Mouse (Mus musculus) lung, embryonic 16.5 days (tissue): ENCODE results near the gene Zfp169. TPM values are rescaled to one million over a fixed set of nuclear protein-coding genes. Genes with fewer than 3 reads are reported as not detected.

ENCODE experiments used
- microRNA counts: library from miRNA; unstranded; fragments of <30 nt; microRNA quantifications from one replicate; lab custom pipeline; 2016
- microRNA-seq: library from miRNA; unstranded; fragments of <30 nt; microRNA quantifications from one replicate; pipeline ENCODE4, GENCODE M21; 2016
- polyA plus RNA-seq: library from polyadenylated mRNA; unstranded; fragments of >200 nt; fragmentation: Nextera tagmentation; extraction: Ambion mirVana; gene quantifications from 2 replicates; pipeline ENCODE4 v1.2.1, GENCODE M21; 2015

The Zfp169 gene
- polyA plus RNA-seq, 1 experiment from 2014 or later = 4.1 TPM

MicroRNAs within 50 kb of the gene (microRNA counts, 519-probe panel; counts per million panel counts)
- 5,384 counts per million, percentile 98 among the panel's probes with 10 or more counts for microRNA mmu-let-7a (lab: Ali Mortazavi, UCI)
- 5,619 counts per million, percentile 100 among the panel's probes with 10 or more counts for microRNA mmu-let-7d (lab: Ali Mortazavi, UCI)
- 4,979 counts per million, percentile 94 among the panel's probes with 10 or more counts for microRNA mmu-let-7f (lab: Ali Mortazavi, UCI)

Small RNA genes lying within 50 kb of the gene (microRNA-seq; reads per million reads assigned to microRNA genes)
- gene Gm24111 = not detected
- 356 reads per million, percentile 65 among the genes with 10 or more reads in this experiment for gene Mirlet7a-1
- gene Mirlet7d = 25,130 reads per million, percentile 98 among the genes with 10 or more reads in this experiment
- not detected for gene Mirlet7f-1

Other genes starting within 250 kb of the Zfp169 start
- 0.84 and 0.87 TPM in 2 replicates for gene A830005F24Rik, start 119 bp upstream of the Zfp169 start, polyA plus RNA-seq
- gene Ptpdc1, start 112.2 kb upstream of the Zfp169 start, polyA plus RNA-seq = 9.2 and 10.1 TPM in 2 replicates
- 0.15 and 0.43 TPM in 2 replicates for gene Barx1, start 149.5 kb upstream of the Zfp169 start, polyA plus RNA-seq